Mouse (Mus musculus): Measurements from ENCODE around the gene Ddx43.

DNA sequence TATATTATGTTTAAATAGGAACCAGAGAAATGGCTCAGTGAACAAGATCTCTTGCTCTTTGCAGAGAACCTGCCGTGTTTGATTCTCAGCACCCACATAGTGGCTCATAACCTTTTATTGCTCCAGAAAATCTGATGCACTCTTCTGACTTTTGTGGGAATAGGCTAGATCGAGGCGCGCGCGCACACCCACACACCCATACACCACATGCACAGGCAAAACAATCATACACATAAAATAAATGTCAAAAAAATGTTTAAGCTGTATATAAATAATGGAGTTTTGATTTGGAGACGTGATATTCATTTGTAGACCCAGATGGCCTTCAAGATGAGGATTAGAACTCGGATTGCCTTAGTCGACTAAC is 52.0 kb downstream of the Ddx43 start:
- TF ChIP-seq EP300 (IDR thresholded peaks at IDR 0.05) (no peak), CTCF (IDR thresholded peaks at IDR 0.05) (no peak)
